Mouse (Mus musculus) kidney, adult 2 months (tissue): ENCODE data around the gene Scrn3.

Experiments used
- CTCF ChIP-seq: fragments of 200-500 bp; conservative IDR thresholded peaks from 2 replicates; pipeline ENCODE4 v1.5.1; 2011; ENCODE audit warnings: low read depth, mild to moderate bottlenecking, control low read depth, low read length, moderate library complexity, mixed read lengths; ENCODE audit not compliant: insufficient read depth, insufficient read length
- POLR2A ChIP-seq: fragments of 200-500 bp; IDR thresholded peaks from one replicate; pipeline ENCODE4 v1.6.1; 2011; ENCODE audit warnings: low read depth, low read length, control low read depth

DNA sequence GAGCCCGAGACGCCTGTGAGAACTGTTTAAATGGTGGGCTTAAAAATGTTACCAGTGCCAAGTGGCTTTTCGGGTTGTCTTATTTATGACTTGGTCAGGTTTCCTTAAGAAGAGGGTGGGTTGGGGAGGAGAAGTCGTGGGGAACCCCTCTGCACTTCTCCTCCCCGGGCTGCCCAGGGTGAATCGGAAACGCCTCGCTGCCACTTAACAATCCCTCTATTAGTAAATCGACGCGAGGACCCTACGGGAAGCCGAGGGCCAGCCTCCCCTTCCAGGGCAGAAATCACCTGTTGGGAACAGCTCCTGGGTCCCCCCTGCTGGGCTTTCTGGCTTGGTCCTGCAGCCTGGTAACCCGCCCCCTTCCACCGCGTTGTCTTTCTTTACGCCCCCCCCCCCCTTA, 42.7 kb upstream of the Scrn3 start:
- TF ChIP-seq POLR2A: no peak
- no peak for TF ChIP-seq CTCF
